Mouse (Mus musculus) myocyte (in vitro differentiated cells): ENCODE results near the gene Gadd45gip1.
A peak's percentile ranks its signal among the peaks of the same experiment; 100 is the strongest.

Experiments used
- CEBPB ChIP-seq: IDR thresholded peaks from 2 replicates; pipeline ENCODE4 v1.6.1; 2011; ENCODE audit warnings: mild to moderate bottlenecking, moderate library complexity; ENCODE audit not compliant: poor library complexity, insufficient read depth, severe bottlenecking
- E2F4 ChIP-seq: IDR thresholded peaks from one replicate; pipeline ENCODE4 v1.6.1; 2011; ENCODE audit warnings: mild to moderate bottlenecking, control low read depth, moderate library complexity; ENCODE audit not compliant: insufficient read depth
- MAX ChIP-seq: IDR thresholded peaks from one replicate; pipeline ENCODE4 v1.6.1; 2011; ENCODE audit warnings: low read depth, mild to moderate bottlenecking, control low read depth
- MYOD1 ChIP-seq, 3 experiments: IDR thresholded peaks; one replicate each; pipeline ENCODE4 v1.6.1; 2011; ENCODE audit warnings: control low read depth in 2 of 3, low read depth in 2 of 3, mild to moderate bottlenecking in 2 of 3, moderate library complexity in 1 of 3; ENCODE audit not compliant: insufficient read length in 2 of 3, control insufficient read depth in 1 of 3
- MYOG ChIP-seq, 3 experiments: IDR thresholded peaks; one replicate each; pipeline ENCODE4 v1.6.1; 2011; ENCODE audit warnings: control low read depth in 2 of 3, low read depth in 2 of 3, mild to moderate bottlenecking in 2 of 3; ENCODE audit not compliant: insufficient read length in 2 of 3, control insufficient read depth in 1 of 3, insufficient read depth in 1 of 3
- POLR2A ChIP-seq: IDR thresholded peaks from one replicate; pipeline ENCODE4 v1.6.1; 2011; ENCODE audit warnings: low read depth, mild to moderate bottlenecking, control low read depth, moderate library complexity; ENCODE audit not compliant: insufficient read length
- POLR2AphosphoS2 ChIP-seq: IDR thresholded peaks from one replicate; pipeline ENCODE4 v1.6.1; 2011; ENCODE audit warnings: low read depth, control low read depth; ENCODE audit not compliant: insufficient read length
- REST ChIP-seq: IDR thresholded peaks from one replicate; pipeline ENCODE4 v1.6.1; 2011; ENCODE audit warnings: mild to moderate bottlenecking, control low read depth, moderate library complexity; ENCODE audit not compliant: insufficient read depth, insufficient read length
- SRF ChIP-seq: IDR thresholded peaks from one replicate; pipeline ENCODE4 v1.6.1; 2011; ENCODE audit warnings: low read depth; ENCODE audit not compliant: control insufficient read depth, insufficient read length
- TCF12 ChIP-seq: IDR thresholded peaks from one replicate; pipeline ENCODE4 v1.6.1; 2011; ENCODE audit warnings: mild to moderate bottlenecking, control low read depth; ENCODE audit not compliant: poor library complexity, insufficient read depth, severe bottlenecking
- TCF3 ChIP-seq: IDR thresholded peaks from one replicate; pipeline ENCODE4 v1.6.1; 2011; ENCODE audit warnings: low read depth, control low read depth; ENCODE audit not compliant: insufficient read length
- USF1 ChIP-seq: IDR thresholded peaks from one replicate; pipeline ENCODE4 v1.6.1; 2011; ENCODE audit warnings: low read depth, mild to moderate bottlenecking, control low read depth, moderate library complexity

- TF ChIP-seq MAX (no peak), USF1 (no peak), POLR2A (no peak), MYOG (IDR thresholded peaks at IDR 0.05; ENCODE audit: control insufficient read depth in 1 of 3, insufficient read depth in 1 of 3, insufficient read length in 2 of 3, low read depth in 2 of 3) (peak; percentile 84 to 96 (median 85)), POLR2AphosphoS2 (no peak), MYOD1 (IDR thresholded peaks at IDR 0.05; ENCODE audit: control insufficient read depth in 1 of 3, insufficient read length in 2 of 3, low read depth in 2 of 3) (peak in 2 of 3 experiments; percentile 75 to 82), E2F4 (no peak), TCF12 (peak; percentile 34), REST (no peak), CEBPB (no peak), SRF (no peak), TCF3 (peak; percentile 43)
These were observed 53.4 kb downstream of the Gadd45gip1 start for GRCm38 (mm10) chr8:84884728-84885127.
